Mouse (Mus musculus) ES-Bruce4 (cell line): ENCODE measurements around the gene Pdgfd. TPM values are rescaled to one million over a fixed set of nuclear protein-coding genes. Genes with fewer than 3 reads are reported as not detected.

ENCODE experiments used
- H3K27ac ChIP-seq: 2 replicates; pipeline ENCODE4 v1.5.1; 2012; ENCODE audit warnings: low read length, inconsistent platforms; ENCODE audit not compliant: insufficient read depth
- H3K27me3 ChIP-seq: 2 replicates; pipeline ENCODE4 v1.6.1; 2012; ENCODE audit warnings: mild to moderate bottlenecking, low read length, inconsistent platforms; ENCODE audit not compliant: control insufficient read depth, poor library complexity, insufficient read depth, severe bottlenecking
- H3K36me3 ChIP-seq: 2 replicates; pipeline ENCODE4 v1.6.1; 2012; ENCODE audit warnings: inconsistent platforms, mild to moderate bottlenecking, low read length, moderate library complexity; ENCODE audit not compliant: control insufficient read depth, poor library complexity, insufficient read depth, severe bottlenecking
- H3K4me1 ChIP-seq: one replicate; pipeline ENCODE4 v1.8.1; 2011; ENCODE audit warnings: low read length; ENCODE audit not compliant: control insufficient read depth, insufficient read depth
- H3K4me3 ChIP-seq: 2 replicates; pipeline ENCODE4 v1.5.1; 2011; ENCODE audit warnings: low read depth, mild to moderate bottlenecking, low read length
- H3K9ac ChIP-seq: 2 replicates; pipeline ENCODE4 v1.6.1; 2012; ENCODE audit warnings: low read depth, mild to moderate bottlenecking, inconsistent platforms; ENCODE audit not compliant: poor library complexity, severe bottlenecking
- H3K9me3 ChIP-seq: replicated peaks from 2 replicates; pipeline ENCODE4 v1.6.1; 2012; ENCODE audit warnings: mild to moderate bottlenecking, low read length, inconsistent platforms; ENCODE audit not compliant: control insufficient read depth, poor library complexity, insufficient read depth, severe bottlenecking
- CTCF ChIP-seq: IDR thresholded peaks from one replicate; pipeline ENCODE4 v1.8.1; 2011; ENCODE audit warnings: low read depth, low read length
- EP300 ChIP-seq: IDR thresholded peaks from 2 replicates; pipeline ENCODE4 v1.6.1; 2011; ENCODE audit warnings: low read depth, low read length; ENCODE audit not compliant: insufficient read depth
- POLR2A ChIP-seq: IDR thresholded peaks from one replicate; pipeline ENCODE4 v1.8.1; 2011; ENCODE audit warnings: low read length; ENCODE audit not compliant: insufficient read depth
- polyA plus RNA-seq: library from polyadenylated mRNA; stranded (reverse); fragments of >200 nt; gene quantifications from 2 replicates; pipeline ENCODE4 v1.2.4, GENCODE M21; 2011; ENCODE audit warnings: low read depth; ENCODE audit not compliant: missing spikeins, insufficient read depth, insufficient read length

Pdgfd gene
- polyA plus RNA-seq, 1 experiment, result 1.0 TPM

DNA sequence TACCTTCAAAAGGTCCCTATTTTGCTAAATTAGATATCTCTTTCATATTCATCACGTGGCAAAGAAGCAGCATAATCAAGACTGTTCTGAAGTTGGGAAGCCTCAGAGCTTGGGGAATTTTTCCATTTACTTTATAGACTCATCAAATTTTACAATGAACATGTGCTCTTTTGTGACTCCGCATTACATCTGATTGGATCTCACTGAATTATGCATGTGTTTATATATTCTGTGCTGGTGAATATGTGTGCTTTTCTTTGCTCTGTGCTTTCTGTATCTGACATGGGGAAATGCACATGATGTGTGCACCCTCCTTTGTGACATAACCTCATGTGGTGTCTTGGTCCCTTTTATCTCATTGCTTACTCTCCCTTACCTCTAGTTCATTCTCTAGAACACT is 83.6 kb downstream of the Pdgfd start:
- Histone ChIP-seq H3K9me3 (no peaks in the 10 kb centered on the region), H3K27ac (no peak overlapping the region), H3K9ac (no peak overlapping the region), H3K27me3 (no peaks in the 10 kb centered on the region; the same call in 1 of the 2 replicates), H3K4me1 (no peaks in the 10 kb centered on the region), H3K4me3 (no peak overlapping the region), H3K36me3 (no peaks in the 10 kb centered on the region)
- no peak for TF ChIP-seq POLR2A
- TF ChIP-seq EP300, result no peak
- no peak for TF ChIP-seq CTCF

DNA sequence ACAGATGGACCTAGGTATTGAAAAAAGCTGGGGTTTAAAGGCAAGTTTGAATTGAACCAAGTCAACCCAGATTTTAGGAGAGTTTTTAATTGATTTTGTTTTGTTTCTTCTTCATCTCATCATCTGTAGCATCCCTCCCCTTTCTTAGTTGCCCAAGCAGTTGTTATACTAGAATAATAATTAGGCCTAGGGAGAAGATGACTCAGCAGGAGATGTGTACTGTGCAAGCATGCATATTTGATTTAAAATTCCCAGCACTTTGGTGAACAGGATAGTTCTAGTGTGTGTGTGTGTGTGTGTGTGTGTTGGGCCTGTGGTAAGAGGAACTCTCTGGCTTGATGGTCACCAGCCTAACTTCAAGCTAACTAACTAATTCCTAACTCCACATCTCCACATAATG is 88.7 kb downstream of the Pdgfd start:
- H3K36me3 ChIP-seq, result no peaks in the 10 kb centered on the region
- H3K9me3 ChIP-seq, result no peaks in the 10 kb centered on the region
- no peaks in the 10 kb centered on the region for H3K4me1 ChIP-seq
- TF ChIP-seq EP300 (no peak), POLR2A (no peak), CTCF (no peak)
- H3K27me3 ChIP-seq, result no peaks in the 10 kb centered on the region; the same call in 1 of the 2 replicates
- no peak overlapping the region for H3K27ac ChIP-seq
- H3K9ac ChIP-seq, result no peak overlapping the region
- H3K4me3 ChIP-seq, result no peak overlapping the region

DNA sequence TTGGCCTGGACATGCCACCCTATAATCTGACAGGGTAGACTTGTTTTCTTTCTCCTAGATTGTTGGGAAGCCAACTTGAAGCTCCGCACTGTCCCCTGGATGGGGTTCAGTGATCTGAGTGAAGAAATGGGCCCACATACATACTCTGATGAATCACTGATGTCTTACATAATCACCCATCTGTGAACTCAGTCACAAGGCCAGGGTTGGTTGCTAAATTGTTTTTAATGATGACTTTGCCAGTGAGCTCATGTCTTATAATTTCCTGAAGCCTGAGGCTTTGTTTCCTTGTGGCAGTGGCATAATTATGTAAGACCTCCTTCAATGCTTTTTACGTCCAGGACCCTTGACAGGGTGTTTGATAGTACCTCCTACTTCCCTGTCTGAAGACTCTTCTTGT is 96.4 kb downstream of the Pdgfd start:
- Histone ChIP-seq H3K9me3 (no peaks in the 10 kb centered on the region), H3K36me3 (no peaks in the 10 kb centered on the region)

DNA sequence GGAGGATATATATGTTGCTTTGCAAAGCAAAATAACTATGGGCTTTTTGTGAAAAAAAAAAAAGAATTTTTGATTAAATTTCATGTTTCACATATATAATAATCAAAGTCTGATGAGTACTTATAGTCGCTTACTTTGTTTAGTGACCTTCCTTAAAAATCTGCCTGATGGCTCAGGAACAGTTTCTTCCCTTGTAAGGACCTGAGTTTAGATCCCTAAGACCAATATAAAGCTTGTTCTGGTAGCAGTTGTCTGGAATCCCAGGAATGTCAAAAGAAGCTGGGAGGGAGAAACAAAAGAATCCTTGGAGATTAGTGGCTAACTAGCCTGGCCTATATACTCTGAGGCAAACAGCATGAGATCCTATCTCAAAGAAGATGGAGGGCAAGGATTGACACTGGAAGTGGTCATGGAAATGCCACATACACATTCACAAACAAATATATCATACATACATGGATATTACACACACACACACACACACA is 101.5 kb downstream of the Pdgfd start, which contains the start of gene Ddi1:
Gene Ddi1 (minus strand): TSS at position 51 of the 485 bp plus-strand sequence.
- Histone ChIP-seq H3K9me3 (no peaks in the 10 kb centered on the region), H3K27me3 (no peaks in the 10 kb centered on the region), H3K4me3 (no peak within 1 kb of the TSS), H3K4me1 (no peaks in the 10 kb centered on the region), H3K36me3 (no peaks in the 10 kb centered on the region), H3K9ac (no peak within 1 kb of the TSS), H3K27ac (no peak within 1 kb of the TSS)
- TF ChIP-seq CTCF (no peak), EP300 (no peak), POLR2A (no peak)

More for the DNA sequence above, 96.4 kb downstream of the Pdgfd start:
- H3K27ac ChIP-seq, result no peak overlapping the region
- no peak overlapping the region for H3K9ac ChIP-seq
- TF ChIP-seq EP300, result no peak
- TF ChIP-seq POLR2A, result no peak
- no peak for TF ChIP-seq CTCF
- no peaks in the 10 kb centered on the region for H3K27me3 ChIP-seq
- no peak overlapping the region for H3K4me3 ChIP-seq
- no peaks in the 10 kb centered on the region for H3K4me1 ChIP-seq

DNA sequence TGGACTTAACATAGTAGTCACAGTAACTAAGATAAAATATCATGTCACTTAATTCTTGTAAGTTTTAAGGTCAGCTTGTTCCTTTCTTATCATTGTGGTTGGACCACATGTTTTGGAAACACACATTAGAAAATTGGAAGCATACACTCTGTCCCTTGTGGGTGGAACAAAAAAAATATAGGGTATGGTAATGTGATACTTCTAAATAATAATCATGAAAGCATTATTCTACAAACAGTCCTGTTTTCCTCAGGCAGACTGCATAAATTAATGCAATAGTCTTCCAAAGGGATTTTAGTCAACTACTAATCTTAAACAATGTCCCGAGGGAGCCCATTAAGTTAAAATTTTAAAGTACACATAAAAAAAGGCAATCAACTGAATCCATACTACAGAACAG is 108.0 kb downstream of the Pdgfd start:
- Histone ChIP-seq H3K27ac (no peak overlapping the region), H3K27me3 (no peaks in the 10 kb centered on the region), H3K4me1 (no peaks in the 10 kb centered on the region), H3K9ac (no peak overlapping the region), H3K36me3 (no peaks in the 10 kb centered on the region), H3K4me3 (no peak overlapping the region), H3K9me3 (no peaks in the 10 kb centered on the region)
- no peak for TF ChIP-seq CTCF

DNA sequence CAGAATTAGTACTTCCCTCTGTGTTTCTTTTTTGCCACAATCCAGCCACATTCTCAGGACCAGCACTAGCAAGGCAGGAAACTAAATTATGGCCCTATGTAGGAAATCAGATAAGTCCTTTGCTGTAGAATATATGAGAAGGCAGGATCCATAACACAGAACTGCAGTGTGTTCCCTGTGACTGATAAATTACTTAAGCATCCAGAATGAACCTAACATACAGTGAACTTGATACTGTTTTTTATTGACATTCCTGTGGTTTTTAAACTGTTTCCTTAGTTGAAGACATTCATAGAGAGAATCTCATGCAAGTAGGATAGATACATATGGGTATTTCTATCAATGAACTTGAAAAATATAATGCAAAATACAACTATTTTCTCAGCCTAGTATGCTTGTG is 109.1 kb downstream of the Pdgfd start:
- Histone ChIP-seq H3K9me3 (no peaks in the 10 kb centered on the region), H3K27ac (no peak overlapping the region), H3K9ac (no peak overlapping the region), H3K4me1 (no peaks in the 10 kb centered on the region), H3K4me3 (no peak overlapping the region), H3K36me3 (no peaks in the 10 kb centered on the region), H3K27me3 (no peaks in the 10 kb centered on the region)
- TF ChIP-seq CTCF (no peak), EP300 (no peak), POLR2A (no peak)

DNA sequence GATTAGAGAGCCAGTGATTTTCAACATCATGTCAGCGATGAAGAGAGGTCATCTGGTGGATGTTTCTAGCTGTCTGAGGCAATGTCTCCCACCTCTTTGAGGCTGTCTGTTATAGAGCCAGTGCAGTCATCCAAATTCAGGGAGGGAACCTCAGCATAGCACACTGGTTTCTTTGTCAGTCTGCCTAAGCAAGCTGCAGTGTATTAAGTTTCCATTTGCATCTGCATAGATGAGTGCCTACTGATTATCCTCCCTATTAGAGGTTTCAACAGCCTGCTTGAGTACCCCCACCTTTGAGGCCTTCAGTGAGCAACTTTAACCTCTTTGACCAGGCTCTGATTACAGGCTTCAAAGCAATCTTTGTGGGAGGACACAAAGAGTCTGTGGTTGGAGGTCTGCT is 118.4 kb downstream of the Pdgfd start:
- H3K4me1 ChIP-seq, result no peaks in the 10 kb centered on the region
- no peak overlapping the region for H3K27ac ChIP-seq

More for the DNA sequence above, 118.4 kb downstream of the Pdgfd start:
- Histone ChIP-seq H3K36me3 (no peaks in the 10 kb centered on the region), H3K9ac (no peak overlapping the region), H3K27me3 (no peaks in the 10 kb centered on the region; the same call in 1 of the 2 replicates), H3K9me3 (no peaks in the 10 kb centered on the region), H3K4me3 (no peak overlapping the region)
- TF ChIP-seq CTCF (no peak), EP300 (no peak), POLR2A (no peak)
